Mouse (Mus musculus): ENCODE results near the gene Ncbp3.

The Ncbp3 gene

DNA sequence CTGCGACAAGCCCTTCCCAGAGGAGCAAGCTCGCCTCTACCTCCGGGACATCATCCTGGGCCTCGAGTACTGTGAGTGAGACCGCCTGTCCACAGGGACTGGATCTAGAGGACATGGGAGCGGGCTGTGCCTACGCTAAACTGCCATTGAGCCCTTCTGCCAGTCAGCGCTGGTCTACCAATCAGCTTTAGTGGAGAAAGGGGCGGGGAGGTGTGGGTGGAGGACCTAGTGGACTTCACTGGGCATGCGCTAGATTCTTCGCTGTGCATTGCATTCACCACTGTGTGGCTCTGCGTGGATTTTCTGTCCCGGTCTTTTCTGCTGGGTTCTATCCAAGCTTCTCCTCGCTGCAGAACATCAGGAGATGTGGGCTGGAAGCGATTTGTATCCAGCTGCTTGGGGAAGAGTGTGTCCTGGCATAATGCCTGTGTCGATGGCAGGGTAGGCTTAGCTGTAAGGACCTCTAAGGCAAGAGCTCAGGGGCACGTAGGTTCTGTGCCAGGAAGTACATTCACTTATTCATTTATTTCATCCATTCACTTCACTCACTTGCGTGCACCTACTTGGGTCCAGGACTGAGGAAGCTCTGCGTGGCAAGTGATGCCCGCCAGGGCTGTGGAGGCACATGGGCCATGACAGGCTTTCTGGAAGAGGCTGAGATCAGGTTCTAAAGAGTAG, 16.6 kb upstream of the Ncbp3 start:
- DNase-seq (ENCODE audit: low spot score): peak; percentile 73

DNA sequence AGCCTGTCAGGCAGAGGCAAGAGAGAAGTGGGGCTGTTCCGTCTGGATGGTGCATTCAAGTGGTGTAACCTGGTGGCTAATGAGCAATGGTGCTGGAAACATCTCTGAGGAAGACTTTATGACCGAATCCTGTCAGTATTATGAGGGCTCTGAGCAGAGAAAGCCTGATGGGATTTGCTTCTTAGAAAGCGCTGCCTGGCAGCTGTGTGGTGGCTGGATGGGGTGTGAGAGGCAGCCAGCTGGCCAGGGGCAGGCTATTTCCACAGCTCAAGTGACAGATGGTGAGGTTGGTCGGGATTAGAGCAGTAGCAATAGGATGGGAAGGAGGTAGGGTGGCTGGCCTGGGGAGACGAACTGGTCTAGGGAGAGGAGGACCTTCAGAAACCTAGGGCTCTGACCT, 16.0 kb upstream of the Ncbp3 start:
- no peak for DNase-seq (ENCODE audit: low spot score)

DNA sequence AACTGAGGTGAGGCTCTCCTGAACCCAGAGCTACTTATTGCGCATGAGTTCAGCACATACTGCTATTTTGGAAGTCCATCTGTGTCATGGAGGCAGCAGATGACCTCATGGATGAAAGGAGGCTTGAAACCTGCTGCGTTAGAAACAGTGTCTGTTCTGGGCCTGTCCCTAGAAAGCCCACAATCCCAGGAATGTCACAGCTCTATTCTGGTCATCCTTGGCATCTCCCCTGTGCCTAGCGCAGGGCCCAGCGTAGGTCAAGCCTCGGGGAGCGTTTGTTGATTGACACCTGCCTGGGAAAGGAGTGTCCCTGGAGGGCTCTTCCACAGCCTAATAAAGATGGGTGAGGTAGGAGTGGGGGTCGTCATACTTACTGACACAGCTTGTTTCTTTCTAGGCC, 11.5 kb upstream of the Ncbp3 start:
- no peak for DNase-seq (ENCODE audit: low spot score)

DNA sequence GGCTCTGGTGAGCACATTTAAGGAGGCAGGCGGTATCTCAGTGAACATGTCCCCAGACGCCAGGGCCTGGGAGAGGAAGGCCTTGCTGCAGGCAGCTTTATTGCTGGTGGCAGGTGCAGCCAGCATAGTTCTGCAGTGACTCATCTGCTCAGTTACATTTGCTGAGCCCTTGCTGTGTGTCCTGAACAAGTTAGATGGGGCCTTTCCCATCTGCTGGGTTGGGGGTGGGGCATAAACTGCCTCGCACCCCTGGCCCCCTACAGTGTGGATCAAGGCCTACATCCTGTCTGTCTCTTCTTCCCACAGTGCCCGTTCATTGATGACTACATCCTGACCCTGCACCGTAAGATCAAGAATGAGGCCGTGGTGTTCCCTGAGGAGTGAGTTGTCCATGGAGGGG, 10.7 kb upstream of the Ncbp3 start:
- no peak for DNase-seq (ENCODE audit: low spot score)

DNA sequence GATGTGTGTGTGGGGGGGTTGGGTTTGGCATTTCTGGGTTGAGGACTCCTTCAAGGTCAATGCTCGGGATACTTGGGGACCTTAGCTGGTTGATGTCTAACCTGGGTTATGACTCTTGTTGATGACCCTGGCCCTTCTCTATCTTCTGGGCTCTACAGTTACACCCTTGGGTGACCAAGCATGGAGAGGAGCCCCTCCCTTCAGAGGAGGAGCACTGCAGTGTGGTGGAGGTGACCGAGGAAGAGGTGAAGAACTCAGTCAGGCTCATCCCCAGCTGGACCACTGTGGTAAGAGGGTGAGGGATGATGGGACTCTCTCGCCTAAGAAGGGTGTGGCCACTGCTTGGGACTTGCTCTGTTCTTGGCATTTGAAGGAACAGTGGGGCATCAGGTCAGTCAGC, 9.9 kb upstream of the Ncbp3 start:
- no peak for DNase-seq (ENCODE audit: low spot score)

DNA sequence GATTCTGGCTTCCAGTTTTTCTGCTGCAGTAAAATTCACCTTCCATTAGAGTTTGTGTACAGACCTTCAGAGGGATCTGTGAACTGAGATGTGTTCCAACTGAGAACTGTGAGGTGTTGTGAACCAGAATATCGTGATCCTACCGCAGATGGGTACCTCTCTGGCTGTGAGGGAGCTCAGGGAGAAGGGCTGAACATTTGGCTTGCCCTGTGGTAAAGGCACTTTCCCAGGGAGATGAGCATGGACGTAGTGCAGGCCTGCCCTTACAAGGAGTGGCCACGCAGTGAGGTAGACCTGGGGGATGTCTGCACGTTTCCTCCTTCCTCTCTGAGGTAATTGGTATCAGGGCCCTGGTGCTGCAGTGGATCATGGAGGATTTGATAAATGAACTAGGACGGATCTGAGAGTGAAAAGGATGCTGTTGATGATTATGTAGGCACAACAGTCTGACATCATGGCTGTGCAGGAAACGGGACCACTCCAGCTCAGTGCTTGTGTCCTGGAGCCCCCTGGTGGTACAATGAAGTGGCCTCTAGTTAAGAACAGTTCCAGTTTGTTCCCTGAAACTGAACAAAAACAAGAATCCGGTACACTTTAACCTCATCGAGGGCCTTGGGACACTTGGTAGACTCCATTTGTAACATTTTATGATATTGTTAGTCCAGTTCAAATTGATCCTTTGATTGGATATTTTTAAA, 8.3 kb upstream of the Ncbp3 start:
- DNase-seq (ENCODE audit: low spot score): no peak

DNA sequence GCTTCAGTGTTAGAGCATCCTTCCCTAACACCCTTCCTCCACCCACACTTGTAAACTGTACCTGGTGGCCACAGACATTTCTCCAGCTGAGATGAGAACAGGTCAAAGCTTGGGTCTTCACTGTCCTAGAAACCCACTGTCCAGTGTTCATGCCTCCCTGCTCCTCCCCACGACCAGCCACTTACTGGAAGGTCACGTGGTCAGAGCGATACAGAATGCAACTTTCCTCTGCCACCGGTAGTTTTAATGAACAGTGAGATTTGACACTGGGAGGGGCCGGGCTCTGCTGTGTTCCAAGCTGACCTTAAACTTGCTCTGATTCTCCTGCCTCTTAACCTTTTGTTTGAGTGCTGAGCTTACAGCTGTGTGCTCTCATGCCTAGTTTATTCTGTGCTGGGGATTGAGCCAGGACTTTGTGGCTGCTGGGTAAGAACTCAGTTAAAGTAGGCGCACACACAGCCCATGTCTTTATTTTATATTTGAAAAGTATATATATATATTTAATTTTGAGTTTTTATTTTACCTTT, 3.3 kb upstream of the Ncbp3 start:
- DNase-seq (ENCODE audit: low spot score): no peak

DNA sequence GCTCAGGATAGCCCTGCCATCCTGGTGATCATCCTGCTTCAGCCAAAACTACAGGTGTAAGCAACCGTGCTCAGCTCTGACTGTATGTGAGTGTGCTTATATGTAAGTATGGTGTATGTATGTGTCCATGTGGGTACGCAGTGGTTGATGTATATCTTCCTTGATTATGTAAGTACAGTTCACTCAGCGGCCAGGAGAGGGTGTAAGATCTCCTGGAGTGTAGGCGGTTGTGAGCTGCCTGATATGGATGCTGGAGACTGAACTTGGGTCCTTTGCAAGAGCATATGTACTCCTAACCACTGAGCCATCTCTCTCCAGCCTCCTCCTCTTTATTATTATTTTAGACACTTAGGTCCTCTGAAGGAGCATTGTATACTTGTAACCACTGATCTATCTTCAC, 2.8 kb upstream of the Ncbp3 start:
- no peak for DNase-seq (ENCODE audit: low spot score)

DNA sequence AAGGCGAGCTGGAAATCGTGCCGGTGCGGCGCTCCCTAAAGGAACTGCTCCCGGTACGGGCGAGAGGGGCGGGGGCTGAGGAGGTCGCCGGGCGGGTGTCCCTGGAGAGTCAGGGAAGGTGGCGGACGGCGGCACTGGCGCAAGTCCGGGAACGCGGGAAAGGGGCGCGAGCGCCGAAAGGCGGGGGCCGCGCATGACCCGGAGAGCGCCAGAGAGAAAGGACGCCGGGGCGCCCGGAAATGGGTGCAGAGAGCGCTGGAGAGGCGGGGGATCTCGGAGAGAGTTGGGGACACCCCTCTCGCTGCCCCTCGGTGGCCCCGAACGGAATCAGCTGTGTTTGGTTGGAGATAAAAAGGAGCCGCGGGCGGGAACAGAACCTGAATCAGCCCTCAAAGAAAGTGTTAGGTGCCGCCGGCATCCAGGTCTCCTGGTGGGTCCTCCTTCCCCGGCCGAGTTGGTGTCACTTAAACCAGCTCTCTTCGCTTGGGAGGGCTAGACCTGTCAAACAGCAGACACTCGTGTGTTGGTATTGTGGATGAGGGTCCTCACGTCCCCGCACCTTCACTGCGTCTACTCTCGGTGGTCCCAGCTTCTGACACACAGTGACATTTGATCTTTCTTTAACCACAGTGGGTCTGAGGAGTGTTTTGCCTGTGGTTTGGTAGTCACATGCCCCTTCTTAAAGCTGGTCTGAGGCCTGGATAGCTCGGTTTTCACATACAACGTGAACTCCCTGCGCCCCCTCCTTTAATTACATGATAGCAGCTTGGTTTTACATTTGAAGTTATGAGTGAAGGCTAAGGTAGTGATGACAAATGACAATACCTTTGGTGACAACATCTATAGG, 670 bp downstream of the Ncbp3 start:
- peak; percentile 66 for DNase-seq (ENCODE audit: low spot score)

DNA sequence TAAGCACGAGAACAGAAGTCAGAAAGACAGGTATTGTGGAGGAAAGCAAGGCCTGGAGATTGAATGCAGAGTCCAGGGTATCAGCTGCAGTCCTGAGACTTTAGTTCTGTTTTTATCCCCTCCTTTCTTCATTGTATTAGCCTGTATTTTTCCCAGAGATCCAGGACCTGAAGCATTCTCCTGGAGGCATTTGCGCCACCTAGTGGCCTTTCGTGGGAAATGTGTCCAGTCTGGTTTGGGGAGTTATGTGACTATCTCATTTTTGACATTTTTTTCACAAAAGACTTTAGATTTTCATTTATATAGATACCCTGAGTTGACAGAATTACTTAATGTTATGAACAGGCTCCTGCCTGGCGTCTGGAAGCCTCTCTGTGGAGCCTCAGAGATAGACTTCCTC, 1.8 kb downstream of the Ncbp3 start:
- peak; percentile 84 for DNase-seq (ENCODE audit: low spot score)

DNA sequence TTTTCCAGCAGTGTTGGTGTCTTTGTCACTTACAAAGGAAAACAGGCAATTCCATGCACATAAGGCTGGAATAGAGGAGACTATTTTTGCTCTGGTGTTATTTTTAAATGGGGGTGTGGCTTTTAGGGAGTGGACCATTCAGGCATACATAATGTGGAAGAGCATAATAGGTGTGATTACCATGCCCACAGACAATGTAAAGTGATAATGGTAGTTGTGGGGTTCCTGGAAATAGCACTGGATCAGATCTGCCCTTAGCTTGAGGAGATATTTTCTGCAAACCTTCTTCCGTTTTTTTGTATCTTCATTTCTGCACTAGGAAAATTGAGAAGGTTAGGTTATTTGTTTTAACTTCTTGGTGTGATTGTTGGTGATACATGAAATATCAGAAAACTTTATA, 5.2 kb downstream of the Ncbp3 start:
- DNase-seq (ENCODE audit: low spot score): no peak

DNA sequence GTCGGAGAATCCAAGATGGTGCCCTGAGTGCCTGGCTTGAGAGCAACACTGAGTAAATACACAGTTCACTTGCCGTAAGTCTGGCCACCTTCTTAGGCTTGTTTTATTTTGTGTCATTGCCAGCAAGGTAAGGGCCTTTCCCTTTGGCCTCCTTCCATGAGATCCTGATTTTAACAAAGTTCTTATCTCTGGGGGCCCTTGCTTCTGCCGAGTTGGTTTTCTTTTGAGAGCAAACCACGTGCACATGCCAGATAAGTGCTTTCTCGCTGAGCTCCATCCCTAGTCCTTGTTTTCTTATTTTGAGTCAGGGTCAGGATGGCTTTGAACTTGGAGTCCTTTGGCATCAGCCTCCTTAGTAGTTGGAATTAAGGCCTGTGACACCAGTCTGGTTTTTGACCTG, 10.1 kb downstream of the Ncbp3 start:
- DNase-seq (ENCODE audit: low spot score): no peak

DNA sequence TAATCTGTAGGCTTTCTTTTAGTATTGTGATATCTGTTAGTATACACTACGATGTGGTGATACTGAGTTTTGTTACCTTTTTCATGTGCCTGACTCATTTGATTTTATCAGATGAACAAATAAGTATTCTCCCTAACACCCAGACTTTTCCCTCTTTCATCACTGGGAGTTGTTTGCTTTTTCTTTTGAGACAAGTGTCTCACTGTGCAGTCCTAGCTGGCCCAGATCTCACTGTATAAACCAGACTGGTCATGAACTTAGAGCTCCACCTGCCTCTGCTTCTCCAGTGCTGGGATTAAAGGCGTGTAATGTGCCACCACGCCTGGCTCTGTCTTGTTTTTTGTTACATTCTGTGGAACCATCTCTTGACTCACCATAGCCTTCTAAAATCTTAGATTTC, 12.0 kb downstream of the Ncbp3 start:
- DNase-seq (ENCODE audit: low spot score): no peak

DNA sequence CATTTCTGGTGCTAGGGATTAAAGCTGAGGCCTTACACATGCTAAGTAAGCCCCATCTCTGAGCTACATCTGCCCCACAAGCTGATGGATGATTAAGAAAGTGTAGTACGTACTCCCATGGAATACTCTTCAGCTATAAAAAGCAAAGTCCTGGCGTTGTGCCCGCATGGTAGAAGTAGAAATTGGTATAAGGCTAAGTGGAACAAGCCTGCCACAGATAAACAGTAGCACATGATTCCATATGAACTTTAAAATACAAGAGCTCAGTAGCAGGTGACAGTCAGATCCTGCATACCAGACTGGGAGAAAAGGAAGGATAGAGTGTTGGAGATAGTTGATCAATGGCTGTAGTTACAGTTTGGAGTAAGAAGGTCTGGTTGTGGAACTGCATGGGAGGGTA, 13.8 kb downstream of the Ncbp3 start:
- no peak for DNase-seq (ENCODE audit: low spot score)

DNA sequence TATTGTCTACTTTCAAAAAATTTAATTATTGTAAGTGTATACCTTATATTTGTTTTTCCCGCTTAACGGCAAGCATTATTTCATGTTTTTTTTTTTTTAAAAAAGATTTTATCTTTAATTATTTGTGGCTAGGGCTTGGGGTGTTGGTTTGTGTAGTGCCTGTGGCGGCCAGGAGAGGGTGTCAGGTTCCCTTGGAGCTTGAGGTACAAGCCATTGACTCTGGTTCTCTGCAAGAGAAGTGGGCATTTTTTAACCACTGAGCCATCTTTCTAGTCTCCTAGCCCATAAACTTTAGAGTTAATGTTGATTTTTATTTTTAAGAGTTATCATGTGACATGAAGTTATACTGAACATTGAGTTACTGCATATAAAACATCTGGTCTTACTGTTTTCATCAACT, 24.3 kb downstream of the Ncbp3 start:
- no peak for DNase-seq (ENCODE audit: low spot score)

DNA sequence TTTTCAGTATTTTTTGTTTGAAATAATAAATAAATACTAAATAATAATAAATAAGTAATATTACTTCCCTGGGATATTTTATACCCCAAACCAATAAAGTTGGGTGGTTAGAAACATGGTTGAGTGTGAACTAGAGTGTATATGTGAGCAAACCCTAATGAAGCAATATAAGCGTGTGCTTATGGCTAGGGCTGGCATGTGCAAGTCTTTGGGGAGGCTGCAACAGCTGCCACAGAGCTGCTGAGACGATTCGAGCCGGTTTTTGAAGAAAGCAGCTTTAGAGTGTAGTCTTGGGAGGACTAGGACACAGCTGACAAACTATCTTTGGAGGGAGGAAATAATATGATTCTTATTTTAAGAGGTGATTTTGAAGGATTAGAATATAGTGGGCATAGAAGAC, 28.7 kb downstream of the Ncbp3 start:
- DNase-seq (ENCODE audit: low spot score): no peak

DNA sequence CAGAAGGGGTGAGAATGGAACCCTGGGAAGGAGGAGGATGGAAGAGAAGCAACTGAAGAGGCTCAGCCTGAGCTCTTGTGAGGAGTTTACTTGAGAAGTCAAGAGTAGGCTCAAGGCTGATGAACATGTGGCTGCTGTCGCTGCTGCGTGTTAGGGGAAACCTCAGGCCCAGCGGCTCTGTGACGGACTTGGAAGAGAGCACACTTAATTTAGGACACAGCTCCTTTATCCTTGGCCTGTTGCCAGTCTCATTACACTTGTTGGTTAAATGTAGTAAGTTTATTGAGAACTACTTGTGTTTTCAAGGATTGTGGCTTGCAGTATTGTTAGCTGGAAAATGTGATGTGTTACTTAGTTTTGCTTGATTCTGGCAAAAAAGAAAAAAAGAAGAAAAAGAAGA, 29.1 kb downstream of the Ncbp3 start:
- no peak for DNase-seq (ENCODE audit: low spot score)

DNA sequence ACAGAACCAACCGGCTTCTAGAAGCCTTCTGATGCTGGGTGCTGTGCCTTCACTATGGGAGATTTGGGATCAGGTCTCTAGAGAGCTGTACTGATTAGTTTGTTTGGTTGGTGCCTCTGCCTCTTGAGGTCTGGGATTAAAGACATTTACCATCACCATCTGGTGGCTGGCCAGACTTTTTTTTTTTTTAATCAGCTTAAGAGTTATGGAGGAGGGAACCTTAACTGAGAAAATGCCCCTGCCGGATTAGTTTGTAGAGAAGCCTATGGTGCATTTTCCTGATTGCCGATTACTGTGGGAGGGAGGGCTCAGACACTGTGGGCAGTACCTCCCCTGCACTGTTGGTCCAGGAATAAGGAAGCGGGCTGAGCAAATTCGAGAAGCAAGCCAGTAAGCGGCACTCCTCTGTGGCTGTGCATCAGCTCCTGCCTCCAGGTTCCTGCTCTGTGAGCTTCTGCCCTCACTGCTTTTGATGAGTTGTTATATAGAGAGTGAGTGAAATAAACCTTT, 29.7 kb downstream of the Ncbp3 start:
- no peak for DNase-seq (ENCODE audit: low spot score)

DNA sequence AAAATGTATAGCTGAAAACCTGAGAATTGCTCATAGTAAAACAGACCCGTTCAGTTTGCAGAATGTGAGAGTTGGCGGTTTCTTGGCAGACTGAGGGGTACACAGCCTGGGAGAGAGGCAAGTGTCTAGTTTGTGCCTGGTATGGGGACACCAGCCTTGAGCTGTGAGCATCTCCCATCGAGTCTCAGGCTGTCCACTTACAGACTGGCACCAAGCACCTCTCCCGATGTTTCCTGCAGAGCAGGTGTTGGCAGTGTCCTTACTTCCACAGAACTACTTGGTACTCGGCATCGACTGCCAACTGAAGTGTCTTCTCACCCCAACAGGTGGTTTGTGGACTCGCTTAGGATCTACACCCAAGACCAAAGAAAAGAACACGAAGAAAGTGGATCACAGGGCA, 31.0 kb downstream of the Ncbp3 start:
- no peak for DNase-seq (ENCODE audit: low spot score)

DNA sequence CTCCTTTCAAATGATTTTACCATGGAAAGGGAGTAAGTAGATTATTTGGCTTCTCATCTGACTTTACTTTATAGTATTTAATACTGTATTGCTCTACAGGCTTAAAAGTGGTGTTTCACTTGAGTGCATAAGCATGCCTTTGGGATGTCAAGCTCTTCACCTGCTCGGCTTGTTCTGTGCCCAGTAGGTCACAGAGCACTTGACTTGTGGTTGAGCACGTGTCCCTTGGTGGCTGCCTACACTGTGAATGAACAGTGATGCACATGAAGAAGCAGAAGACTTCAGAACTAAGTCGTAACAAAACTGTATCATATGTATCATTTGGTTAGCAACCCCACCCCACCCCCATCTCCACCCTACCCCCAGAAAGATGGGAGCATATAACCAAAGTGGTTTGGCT, 32.7 kb downstream of the Ncbp3 start:
- DNase-seq (ENCODE audit: low spot score): no peak

DNA sequence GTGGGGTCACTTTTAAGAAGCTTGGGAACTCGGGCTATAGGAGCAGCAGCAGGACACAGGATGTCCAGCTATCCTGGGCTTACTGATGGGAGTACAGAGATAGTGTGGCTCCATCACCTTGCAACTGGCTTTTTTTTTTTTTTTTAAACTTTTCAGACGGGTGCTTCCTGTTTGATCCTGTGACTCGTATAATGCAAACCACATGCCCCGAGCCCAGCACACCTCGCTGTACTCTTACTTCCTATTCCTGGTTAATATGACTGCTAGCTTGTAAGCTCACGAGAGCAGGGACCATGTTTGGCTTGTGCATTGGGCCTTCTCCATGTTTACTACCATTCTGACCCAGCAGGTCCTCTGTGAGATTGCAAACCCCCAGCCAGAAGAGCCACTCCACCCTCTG, 36.7 kb downstream of the Ncbp3 start:
- DNase-seq (ENCODE audit: low spot score): no peak

DNA sequence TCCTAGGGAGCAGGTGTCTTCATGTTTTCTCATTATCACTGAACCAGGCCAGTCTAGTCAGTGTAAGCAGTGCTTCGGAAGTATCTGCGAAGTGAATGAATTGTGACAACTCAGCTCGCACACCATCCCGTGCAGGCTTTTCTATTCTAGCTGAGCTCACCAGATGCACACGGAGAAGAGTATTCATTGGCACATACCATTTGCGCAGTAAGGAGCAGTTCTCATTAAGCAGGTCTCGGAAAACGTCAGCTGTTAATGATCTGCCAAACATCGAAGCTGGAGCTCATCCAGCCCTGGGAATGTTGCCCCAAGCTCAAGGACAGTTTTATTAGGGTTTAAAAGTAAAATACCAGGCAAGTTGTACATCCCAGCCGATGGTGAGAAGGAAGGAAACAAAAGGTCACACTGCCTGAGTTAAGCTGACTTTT, 37.2 kb downstream of the Ncbp3 start:
- no peak for DNase-seq (ENCODE audit: low spot score)

DNA sequence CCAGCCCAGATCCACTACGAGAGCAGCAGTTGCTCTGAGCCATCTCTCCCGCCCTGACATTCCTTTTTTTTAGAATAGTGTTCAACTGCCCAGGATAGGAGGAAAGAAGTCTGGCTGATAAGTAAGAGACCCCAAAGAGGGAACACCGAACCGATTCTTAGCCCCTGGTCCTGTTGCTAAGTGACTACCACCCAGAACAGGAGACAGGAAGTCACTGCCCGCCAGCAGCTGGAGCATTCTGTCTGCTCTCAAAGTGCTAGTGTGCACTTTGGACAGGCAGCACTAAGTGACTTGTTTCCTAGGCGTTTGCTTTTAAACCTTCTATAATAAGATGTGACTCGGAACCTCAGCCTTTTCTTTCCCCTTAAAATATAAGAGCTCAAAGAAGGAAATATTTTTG, 37.8 kb downstream of the Ncbp3 start:
- no peak for DNase-seq (ENCODE audit: low spot score)
